Mouse (Mus musculus): ENCODE data around the gene Fam71e1. TPM values are rescaled to one million over a fixed set of nuclear protein-coding genes. Genes with fewer than 3 reads are reported as not detected.

Gene Fam71e1
- total RNA-seq, 2 experiments from 2014 or later, result 17.4 to 18.9 TPM

DNA sequence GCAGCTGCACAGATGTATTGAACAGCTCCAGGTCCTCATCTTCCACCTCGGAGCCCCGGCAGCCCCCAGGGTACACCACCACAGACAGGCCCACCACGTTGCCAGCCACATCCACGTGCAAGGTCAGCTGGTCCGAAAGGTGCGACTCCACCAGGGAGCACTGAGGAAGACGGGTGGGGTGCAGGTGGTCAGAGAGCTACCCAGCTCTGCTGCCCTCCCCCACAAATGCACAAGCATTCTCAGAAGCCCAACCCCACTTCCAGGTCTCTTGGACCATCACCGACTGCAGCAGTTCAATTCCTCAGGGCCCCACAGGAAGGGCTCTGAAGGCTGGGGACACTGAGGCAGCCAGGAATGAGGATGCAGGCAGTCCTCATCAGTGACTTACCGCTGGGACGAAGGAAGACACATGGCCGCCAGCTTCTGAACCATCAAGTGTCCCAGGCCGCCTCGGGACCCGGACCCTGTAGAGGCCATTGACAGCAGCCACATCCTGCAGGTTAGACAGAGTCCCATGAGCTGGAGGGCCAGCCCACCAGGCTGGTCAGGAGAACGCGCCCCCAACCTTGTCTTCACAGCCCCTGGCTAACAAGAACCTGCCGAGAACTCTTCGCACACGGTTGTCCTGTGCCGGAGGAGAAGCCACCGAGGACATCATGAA is 4.1 kb upstream of the Fam71e1 start:
- intact Hi-C loops (cut with DNase I), result no loop called here
- no peak for DNase-seq (ENCODE audit: low spot score in 2 of 2)

DNA sequence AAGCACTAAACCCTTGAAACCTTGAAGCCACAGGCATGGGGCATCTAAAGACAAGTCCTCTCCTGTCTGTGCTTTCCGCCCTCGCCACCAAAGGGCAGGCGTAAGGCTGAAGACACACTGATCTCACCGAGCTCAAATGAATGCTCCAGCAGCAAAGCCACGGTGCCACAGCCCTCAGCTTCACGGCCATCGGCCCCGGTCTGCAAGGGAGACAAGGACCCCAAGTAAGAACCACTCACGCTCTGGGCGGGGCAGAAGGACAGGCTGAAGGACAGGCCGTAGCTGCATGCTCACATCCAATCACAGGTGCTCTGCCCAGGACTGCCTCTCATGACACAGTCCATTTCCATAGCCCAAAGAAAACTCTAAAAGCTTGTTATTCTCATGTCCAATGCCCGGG is 1.7 kb upstream of the Fam71e1 start:
- intact Hi-C loops (cut with DNase I), result no loop called here
- no peak for DNase-seq (ENCODE audit: low spot score in 2 of 2)

DNA sequence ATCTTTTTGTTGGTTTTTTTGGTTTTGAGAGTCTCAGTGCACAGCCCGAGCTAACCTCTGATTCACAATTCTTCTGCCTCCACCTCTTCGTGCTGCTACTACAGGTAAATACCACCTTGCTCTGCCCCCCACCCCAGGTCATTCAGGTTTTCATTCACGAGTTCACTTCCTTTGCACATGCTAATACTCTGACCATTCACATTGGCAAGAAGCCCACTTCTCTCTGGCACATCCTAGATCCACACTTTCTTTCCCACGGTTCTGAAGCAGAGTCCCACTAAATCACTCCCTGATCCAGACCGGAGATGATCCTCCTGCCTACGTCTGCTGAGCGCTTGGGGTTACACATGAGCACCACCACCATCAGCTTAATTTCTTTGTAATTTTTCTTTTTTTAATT is 1.3 kb upstream of the Fam71e1 start:
- DNase-seq (ENCODE audit: low spot score in 2 of 2), result no peak
- intact Hi-C loops (cut with DNase I), result no loop called here

DNA sequence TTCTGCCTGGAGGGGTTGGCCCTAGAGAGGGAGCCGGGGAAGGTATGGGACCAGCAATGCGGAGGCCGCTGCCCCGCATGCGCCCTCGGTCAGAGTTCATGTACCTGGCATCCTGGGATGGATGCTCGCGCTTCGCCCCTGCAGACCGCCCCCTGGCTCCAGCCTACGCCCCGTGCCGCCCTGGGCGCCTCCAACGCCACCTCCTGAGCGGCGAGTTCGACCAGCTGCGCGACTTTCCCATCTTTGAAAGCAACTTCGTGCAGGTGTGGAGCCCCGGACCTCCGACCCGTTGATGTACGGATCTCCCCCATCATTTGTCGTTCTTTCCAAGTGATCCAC is 359 bp downstream of the Fam71e1 start:
- intact Hi-C loops (cut with DNase I), result loop anchor here (2.0 kb wide), 1 partner anchor 52 kb away; the partner anchor contains the start of gene Pold1
- DNase-seq (ENCODE audit: low spot score in 2 of 2), result no peak

DNA sequence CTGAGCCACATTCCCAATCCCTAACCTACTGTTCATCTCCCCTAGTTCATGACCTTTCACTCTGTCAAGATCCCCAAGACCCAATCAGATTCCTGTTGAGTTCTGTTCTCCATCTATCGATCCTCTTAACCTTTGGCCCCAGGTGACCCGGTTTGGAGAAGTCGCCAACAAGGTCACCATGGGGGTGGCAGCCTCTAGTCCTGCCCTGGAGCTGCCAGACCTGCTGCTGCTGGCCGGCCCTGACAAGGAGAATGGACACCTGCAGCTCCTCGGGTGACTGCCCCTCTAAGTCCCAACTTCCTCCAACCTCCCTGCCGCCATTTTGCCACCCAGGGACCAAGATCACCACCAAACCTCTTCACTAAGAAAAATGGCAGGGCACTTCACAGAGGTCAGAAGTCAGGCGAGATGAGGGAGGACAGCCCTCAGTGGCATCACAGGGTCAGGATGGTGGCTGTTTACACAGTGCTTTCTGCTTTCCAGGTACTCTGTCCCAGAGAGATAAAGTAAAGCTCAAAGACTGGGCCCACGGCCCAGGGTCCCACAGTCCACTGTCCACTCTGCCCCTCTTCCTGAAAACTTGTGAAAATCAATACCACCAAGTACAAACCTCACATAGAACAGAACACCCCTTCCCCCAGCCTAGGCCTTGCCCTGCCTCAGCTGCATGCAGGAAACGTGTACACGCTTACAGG is 1.1 kb downstream of the Fam71e1 start:
- intact Hi-C loops (cut with DNase I), result loop anchor here (2.0 kb wide), 1 partner anchor 51 kb away; the partner anchor contains the start of gene Pold1
- no peak for DNase-seq (ENCODE audit: low spot score in 2 of 2)

DNA sequence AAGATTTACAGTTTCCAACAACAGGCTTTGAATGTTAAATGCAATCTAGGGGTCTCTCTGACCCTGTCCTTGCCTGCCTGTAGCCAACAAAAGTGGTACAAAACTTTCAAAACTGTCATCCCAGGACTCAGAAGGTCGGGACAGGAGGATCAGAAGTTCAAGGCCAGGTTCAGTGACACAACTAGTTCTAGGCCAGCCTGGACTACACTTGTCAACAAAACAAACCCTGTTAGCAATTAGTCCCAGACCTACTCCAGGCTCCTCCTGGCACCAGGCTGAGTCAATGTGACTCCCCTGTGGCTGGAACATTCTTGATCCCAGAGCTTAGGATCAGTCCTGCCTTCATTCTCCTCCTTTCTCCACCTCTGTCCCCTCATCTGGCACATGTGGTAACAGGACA is 2.5 kb downstream of the Fam71e1 start:
- intact Hi-C loops (cut with DNase I), result no loop called here
- no peak for DNase-seq (ENCODE audit: low spot score in 2 of 2)

DNA sequence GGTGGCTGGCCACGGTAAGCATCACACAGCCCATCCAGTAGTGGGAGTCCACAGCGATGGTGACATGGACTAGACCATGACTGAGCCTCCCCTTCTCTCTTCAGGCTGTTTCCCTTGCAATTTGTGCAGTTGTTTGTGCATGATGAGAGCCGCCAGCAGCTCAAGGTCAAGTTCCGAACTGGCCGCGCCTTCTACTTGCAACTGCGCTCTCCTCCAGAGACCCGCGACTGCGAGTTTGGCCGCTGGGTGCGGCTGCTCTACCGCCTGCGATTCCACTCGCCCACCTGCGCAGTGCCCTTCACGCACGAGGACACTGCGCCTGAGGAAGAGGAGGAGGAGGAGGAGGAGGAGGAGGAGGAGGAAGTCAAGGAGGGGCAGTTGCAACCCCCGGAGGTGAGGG is 3.7 kb downstream of the Fam71e1 start:
- intact Hi-C loops (cut with DNase I), result loop anchor here (2.0 kb wide), 1 partner anchor 61 kb away; no protein-coding TSS in a partner anchor
- no peak for DNase-seq (ENCODE audit: low spot score in 2 of 2)

DNA sequence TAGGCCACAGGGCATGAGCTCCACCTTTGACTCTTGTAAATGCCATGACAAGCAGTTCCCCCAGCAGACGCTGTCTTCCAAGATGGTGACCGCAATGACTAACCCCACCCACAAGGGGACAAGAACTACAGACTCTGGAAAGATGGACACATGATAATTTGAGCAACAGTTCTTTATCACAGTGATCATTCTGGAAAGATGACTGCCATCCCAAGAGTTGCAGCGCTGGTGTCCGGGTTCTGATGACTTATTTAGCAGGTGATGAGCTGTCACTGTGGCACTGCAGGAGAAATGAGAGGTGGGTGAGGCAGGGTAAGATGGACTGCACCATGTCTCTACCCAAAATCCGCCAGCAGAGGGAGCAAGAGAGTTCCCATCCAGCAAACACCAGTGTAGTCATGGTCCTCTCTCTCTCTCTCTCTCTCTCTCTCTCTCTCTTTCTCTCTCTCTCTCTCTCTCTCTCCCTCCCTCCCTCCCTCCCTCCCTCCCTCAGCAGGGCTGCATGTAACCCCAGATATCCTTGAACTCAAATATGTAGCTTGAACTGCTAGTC is 5.3 kb downstream of the Fam71e1 start:
- intact Hi-C loops (cut with DNase I), result loop anchor here (2.0 kb wide), 2 partner anchors 59 to 147 kb away; no protein-coding TSS in a partner anchor
- peak; percentile 75 to 76 for DNase-seq (ENCODE audit: low spot score in 2 of 2)

DNA sequence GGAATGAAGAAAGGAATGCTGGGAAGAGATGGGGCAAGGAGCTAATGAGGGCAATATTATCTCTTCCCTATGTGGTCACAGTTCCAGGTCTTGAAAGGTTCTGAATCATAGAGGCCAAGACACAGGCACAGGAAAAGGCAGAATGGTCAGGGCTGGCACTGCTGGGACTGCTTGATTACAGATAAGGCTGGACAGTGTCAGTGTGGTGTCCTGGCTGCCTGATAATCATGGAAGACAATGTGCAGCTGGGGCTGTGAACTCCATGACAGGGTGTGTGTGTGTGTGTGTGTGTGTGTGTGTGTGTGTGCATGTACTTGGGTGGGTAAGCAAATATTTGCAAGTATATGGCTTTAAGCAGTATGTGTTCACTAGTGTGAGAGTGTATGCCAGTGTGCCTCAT is 11.1 kb downstream of the Fam71e1 start:
- no peak for DNase-seq (ENCODE audit: low spot score in 2 of 2)
- intact Hi-C loops (cut with DNase I), result no loop called here

DNA sequence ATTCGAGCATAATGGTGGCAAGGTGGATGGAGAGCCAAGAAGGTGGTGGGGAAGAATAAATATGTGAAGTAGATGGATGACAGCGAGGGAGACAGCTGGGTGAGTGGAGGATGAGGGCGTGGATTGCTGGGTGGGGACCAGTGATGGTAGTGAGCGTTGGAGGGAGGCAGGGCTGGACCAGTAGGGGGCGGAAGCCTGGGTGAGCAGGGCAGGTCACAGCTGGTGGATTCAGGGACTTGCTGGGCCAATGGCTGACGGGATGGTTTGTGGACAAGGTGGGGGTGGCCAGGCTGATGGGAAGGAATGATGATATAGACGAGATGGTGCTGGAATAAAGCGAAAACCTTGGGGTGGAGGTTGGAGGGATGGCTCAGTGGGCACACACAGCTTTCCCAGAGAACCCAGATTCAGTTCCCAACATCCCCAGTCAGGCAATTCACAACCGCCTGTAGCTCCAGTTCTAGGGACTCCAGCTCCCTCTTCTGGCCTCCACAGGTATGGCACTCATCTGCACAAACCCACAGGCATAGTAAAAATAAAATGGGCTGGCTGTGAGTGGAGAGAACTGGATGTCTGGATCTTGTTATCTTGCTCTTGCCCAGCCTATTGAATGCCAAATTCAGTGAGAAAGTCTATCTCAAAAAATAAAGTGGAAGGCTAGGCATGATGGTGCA is 23.0 kb downstream of the Fam71e1 start:
- DNase-seq (ENCODE audit: low spot score in 2 of 2), result no peak
- intact Hi-C loops (cut with DNase I), result loop anchor here (5.0 kb wide), 1 partner anchor 133 kb away; no protein-coding TSS in a partner anchor

DNA sequence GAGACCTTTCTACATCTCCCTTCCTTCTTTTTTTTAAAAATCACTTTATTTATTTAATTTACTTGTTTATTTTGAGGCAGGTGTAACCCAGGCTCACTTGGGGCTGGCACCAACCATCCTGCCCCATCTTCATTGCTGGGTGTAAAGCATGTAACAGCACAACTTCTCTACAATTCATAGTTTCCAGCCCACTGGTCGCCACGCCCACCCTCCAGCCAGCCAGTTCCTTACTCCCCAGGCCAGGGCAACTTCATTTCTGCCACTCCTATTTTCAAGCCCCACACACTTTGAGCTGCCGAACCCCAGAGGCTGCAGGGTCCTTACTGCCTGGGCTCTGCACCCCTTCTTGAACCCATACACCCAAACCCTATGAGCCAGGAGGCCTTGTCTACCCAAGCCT is 24.6 kb downstream of the Fam71e1 start:
- no peak for DNase-seq (ENCODE audit: low spot score in 2 of 2)
- intact Hi-C loops (cut with DNase I), result loop anchor here (5.0 kb wide), 1 partner anchor 41 kb away; no protein-coding TSS in a partner anchor

DNA sequence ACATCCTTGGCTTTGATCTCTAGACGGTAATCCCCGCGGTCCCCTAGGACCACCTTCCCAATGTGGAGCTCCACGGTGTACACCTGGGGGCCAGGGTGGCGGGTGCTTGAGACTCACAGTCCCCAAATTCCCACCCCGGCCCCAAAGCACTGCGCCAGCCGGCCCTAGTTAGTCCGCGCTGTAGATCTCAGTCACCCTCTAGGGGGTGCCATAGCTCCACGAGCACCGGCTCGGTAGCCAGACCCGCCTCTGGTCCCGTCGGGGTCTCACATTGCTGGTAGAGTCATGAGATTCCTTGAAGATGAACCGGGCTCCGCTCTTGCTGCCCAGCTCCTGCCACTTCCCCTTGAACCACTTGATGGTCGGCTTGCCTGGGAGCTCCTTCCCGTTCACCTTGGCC is 25.3 kb downstream of the Fam71e1 start:
- DNase-seq (ENCODE audit: low spot score in 2 of 2), result peak; percentile 31 to 38

DNA sequence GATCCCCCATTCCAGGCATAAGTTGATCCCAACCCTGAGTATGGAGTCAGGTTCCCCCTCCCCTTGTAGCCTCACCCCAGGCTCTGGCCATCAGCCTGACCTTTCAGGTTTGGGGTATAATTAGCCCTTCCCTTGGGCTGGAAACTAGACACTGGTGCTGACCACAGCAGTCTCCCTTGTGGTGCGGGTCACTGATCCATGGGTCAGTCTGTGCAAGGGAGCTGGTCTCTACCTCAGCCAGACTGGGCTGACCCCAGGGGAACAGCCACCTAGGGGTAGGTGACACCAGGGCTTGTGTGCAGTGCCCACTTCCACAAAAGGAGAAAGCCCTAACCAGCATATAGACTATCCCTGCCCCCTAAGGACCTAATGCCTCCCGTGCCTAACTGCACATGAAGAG is 26.7 kb downstream of the Fam71e1 start:
- no peak for DNase-seq (ENCODE audit: low spot score in 2 of 2)
- intact Hi-C loops (cut with DNase I), result loop anchor here (5.0 kb wide), 1 partner anchor 39 kb away; no protein-coding TSS in a partner anchor

More for the DNA sequence above, 25.3 kb downstream of the Fam71e1 start:
- intact Hi-C loops (cut with DNase I), result loop anchor here (5.0 kb wide), 1 partner anchor 41 kb away; no protein-coding TSS in a partner anchor

DNA sequence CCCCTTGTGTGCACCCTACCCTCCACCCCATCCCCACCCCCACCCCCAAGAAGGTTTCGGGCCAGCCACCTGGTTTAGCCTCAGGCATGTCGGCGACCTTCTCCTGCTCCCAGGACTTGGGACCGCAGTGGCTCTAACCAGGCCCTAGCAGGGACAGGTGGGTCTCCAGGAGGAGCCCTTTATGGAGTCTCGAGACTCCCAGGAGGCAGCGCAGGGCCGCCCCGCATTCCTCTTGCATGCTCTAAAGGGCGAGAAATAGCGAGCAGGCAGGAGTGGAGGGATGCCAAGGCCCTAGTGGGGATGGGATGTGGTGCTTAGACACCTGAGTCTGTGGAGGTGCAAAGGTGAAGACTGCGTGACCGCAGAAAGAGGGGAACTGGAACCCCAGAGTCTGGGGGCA is 28.1 kb downstream of the Fam71e1 start, which contains the start of gene Mybpc2:
Mybpc2 (minus strand) TSS at position 155 of the 400 bp plus-strand sequence.
- no peak for DNase-seq (ENCODE audit: low spot score in 2 of 2)
- intact Hi-C loops (cut with DNase I), result loop anchor here (5.0 kb wide), 1 partner anchor 38 kb away; no protein-coding TSS in a partner anchor

DNA sequence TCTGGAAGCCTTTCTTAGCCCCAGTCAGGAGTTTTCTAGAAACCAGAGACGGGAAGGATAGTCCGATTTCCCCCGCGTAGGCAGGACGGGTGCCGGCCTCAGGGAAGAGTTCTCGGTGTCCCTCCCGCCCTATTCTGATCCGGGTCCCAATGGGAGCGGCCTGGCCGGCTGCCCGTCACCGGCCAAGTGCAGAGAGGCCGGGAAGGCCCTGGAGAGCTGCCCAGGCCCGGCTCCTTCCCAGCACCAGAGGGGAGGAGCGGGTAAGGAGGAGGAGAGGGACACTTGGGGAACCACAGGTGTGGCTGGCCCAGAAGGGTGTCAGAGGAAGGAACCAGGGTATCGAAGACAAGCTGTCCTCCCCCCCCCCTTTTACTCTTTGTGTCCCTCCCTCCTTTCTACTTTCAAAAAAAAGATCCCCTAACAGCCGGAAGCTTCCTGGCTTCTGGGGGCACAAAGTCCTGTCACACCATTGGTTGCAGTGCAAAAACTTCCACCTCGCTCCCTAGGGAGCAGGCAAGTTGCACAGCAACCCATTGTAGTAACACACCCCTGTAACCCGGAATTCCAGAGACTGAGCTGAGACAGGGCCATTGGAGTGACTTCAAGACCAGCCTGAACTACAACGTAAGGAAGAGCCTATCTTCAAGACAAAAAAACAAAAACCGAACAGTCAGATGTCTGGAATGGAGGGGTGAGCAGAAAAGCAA is 28.9 kb downstream of the Fam71e1 start:
- DNase-seq (ENCODE audit: low spot score in 2 of 2), result peak; percentile 38 to 41
- intact Hi-C loops (cut with DNase I), result no loop called here

DNA sequence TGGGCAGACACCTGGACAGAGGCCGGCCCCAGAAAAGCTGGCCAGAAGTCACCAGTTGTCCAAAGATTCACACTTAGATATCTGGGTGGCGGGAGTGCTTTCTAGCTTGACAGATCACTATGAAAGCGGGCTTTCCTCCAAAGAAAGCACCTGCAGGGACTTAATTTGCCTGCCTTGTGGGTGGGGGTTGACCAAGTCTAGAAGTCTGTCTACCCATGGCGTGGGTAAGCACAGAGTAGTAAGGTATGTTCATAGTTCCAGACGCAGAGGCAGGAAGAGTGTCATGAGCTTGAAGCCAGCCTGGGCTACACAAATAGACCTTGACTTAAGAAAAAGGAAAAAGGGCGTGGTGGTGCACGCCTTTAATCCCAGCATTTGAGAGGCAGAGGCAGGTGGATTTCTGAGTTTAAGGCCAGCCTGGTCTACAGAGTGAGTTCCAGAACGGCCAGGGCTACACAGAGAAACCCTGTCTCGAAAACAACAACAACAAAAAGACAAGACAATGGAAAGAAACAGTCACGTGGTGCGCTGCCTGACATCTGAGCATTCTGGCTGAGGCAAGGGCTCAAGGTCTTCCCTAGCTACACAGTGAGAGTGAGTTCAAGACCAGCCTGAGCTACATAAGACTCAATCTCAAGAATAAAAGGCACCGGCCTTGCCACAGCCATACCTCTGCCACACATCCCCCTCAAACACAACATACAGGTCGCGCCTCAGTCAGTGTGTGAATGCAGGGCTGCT is 30.2 kb downstream of the Fam71e1 start:
- intact Hi-C loops (cut with DNase I), result no loop called here
- DNase-seq (ENCODE audit: low spot score in 2 of 2), result no peak

DNA sequence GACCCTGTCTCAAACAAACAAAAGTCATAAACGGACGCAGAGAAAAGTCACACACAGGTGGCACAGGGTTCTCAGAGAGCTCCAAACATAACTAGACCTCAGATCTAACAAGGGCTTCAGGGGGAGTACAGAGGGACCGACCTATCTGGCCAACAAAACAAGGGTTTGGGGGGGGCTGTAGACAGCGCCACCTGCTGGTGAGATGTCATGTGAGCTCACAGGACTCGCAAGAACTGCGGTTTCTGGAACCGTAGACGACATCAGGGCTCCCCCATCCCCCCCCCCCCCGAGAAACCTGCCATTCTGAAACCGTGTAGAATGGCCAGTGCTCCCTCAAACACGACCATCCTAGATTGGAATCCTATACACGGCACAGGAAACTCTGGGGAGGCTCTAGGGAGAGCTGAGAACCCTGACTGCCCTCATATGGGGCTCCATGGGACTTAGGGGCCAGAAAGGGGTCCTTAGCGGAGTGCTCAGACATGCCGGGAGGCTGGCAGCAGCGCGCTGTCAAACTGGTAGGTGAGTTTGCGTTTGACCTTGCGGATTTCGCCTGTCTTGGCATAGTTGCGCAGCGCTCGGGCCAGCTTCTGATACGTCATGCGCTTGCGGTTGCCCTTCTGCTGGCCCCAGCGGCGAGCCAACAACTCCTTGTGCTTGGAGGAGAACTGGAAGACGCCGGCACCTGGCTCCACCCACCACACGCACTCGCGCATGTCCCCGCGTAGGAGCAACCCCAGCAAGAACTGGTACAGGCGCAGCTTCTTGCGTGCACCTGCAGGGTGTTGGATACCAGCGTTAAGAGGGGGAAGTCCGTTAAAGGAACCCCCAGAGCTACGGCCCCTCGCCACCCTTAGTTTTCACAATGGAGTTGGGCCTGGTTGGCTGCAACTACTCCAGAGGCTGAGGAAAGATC is 31.4 kb downstream of the Fam71e1 start:
- peak; percentile 73 to 83 for DNase-seq (ENCODE audit: low spot score in 2 of 2)
- intact Hi-C loops (cut with DNase I), result no loop called here

DNA sequence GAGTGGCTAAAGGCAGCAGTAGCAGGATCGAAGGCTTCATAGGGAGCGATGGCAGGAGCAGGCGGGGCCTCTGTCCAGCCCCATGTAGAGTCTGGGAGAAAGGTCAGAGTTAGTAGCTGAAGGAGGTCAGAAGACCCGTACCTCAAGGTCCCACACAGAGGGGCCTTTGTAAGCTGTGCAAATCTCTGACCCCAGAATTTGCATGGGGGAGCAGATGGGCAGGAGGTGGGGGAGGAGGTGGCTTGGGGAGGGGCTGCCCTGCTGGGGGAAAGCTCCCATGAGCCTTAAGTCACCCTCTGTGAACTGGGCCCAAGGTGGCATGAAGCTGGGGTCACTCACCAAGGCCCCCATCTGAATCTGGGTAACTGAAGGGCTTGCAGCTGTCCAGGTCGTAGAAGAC is 33.1 kb downstream of the Fam71e1 start:
- intact Hi-C loops (cut with DNase I), result no loop called here

More for the DNA sequence above, 33.1 kb downstream of the Fam71e1 start:
- DNase-seq (ENCODE audit: low spot score in 2 of 2), result no peak
